Mouse (Mus musculus) heart, embryonic 12.5 days (tissue): ENCODE data around the gene Serf1. TPM values are rescaled to one million over a fixed set of nuclear protein-coding genes. Genes with fewer than 3 reads are reported as not detected.

Source experiments
- ATAC-seq: fragments of 200-750 bp; cut with Nextera tagmentation; 2 replicates; pipeline ENCODE4 v1.8.0; 2017; ENCODE audit warnings: moderate TSS enrichment, moderate library complexity; ENCODE audit not compliant: insufficient number of reproducible peaks, low FRiP score
- H3K27ac ChIP-seq: fragments of 300-500 bp; sonication (generic); 2 replicates; pipeline ENCODE4 v1.5.1; 2016; ENCODE audit warnings: mild to moderate bottlenecking, moderate library complexity; ENCODE audit not compliant: poor library complexity, severe bottlenecking
- H3K27me3 ChIP-seq: fragments of 300-500 bp; sonication (generic); replicated peaks from 2 replicates; pipeline ENCODE4 v1.6.1; 2016; ENCODE audit warnings: mild to moderate bottlenecking, moderate library complexity
- H3K36me3 ChIP-seq: fragments of 300-500 bp; sonication (generic); 2 replicates; pipeline ENCODE4 v1.6.1; 2016; ENCODE audit warnings: mild to moderate bottlenecking, moderate library complexity
- H3K4me1 ChIP-seq: fragments of 300-500 bp; sonication (generic); replicated peaks from 2 replicates; pipeline ENCODE4 v1.6.1; 2016; ENCODE audit warnings: mild to moderate bottlenecking
- H3K4me2 ChIP-seq: fragments of 300-500 bp; sonication (generic); 2 replicates; pipeline ENCODE4 v1.6.1; 2016; ENCODE audit warnings: mild to moderate bottlenecking, moderate library complexity
- H3K4me3 ChIP-seq: fragments of 300-500 bp; sonication (generic); 2 replicates; pipeline ENCODE4 v1.5.1; 2016; ENCODE audit warnings: mild to moderate bottlenecking
- H3K9ac ChIP-seq: fragments of 300-500 bp; sonication (generic); 2 replicates; pipeline ENCODE4 v1.6.1; 2016; ENCODE audit warnings: mild to moderate bottlenecking, moderate library complexity
- H3K9me3 ChIP-seq: fragments of 300-500 bp; sonication (generic); replicated peaks from 2 replicates; pipeline ENCODE4 v1.6.1; 2016; ENCODE audit warnings: mild to moderate bottlenecking, moderate library complexity
- WGBS: fragments of 180-500 bp; shearing (Covaris S2); methylation state at CpG from one replicate; pipeline ENCODE4 v1.1.7; 2016; 5-methylcytosine and 5-hydroxymethylcytosine counted together
- polyA plus RNA-seq: library from polyadenylated mRNA; unstranded; fragments of >200 nt; fragmentation: Nextera tagmentation; extraction: Ambion mirVana; gene quantifications from 2 replicates; pipeline ENCODE4 v1.2.1, GENCODE M21; 2016

Gene Serf1
- 126 and 131 TPM in 2 replicates for polyA plus RNA-seq

- no peaks in the 10 kb centered on the region for H3K36me3 ChIP-seq
- 1% methylated on average over 75 of the region's 76 CpGs for WGBS
These were observed at the start of gene Serf1 for GRCm38 (mm10) chr13:100107652-100108472. Gene Serf1 (plus strand): TSS chr13:100108012.

DNA sequence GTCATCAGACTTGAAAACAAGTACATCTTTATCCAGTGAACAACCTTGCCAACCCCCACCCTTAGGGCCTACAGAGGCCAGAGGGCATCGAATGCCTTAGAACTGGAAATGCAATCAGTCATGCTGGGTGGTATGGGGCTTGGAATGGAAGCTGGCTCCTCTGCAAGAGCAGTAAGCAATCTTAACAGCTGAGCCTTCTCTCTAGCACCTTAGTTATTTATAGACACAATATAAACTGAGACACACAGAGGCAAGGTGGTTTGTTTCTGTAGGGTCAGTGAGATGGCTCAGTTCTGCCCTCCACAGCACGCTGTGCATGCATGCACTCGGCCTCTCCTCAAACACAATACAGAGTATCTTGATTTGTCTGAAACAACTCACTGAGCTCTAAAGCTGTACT is 43.9 kb upstream of the Serf1 start:
- H3K4me2 ChIP-seq = no peak overlapping the region
- no peak overlapping the region for H3K4me3 ChIP-seq
- no peaks in the 10 kb centered on the region for H3K9me3 ChIP-seq
- 76% methylated on average over 3 of the region's 3 CpGs for WGBS
- H3K4me1 ChIP-seq = 0 out of 2 replicates have a peak, but pooled peaks cover 2% of the 10 kb centered on the region
- H3K27me3 ChIP-seq = no peaks in the 10 kb centered on the region
- H3K9ac ChIP-seq = no peak overlapping the region
- ATAC-seq = no peak
- H3K27ac ChIP-seq = no peak overlapping the region
- peaks cover 57% of the 10 kb centered on the region for H3K36me3 ChIP-seq

More at GRCm38 (mm10) chr13:100107652-100108472, at the start of gene Serf1:
- Histone ChIP-seq H3K4me2 (peak within 1 kb of the TSS; percentile 95), H3K9me3 (no peaks in the 10 kb centered on the region), H3K4me1 (peaks cover 10% of the 10 kb centered on the region; the same call in 1 of the 2 replicates), H3K4me3 (peak within 1 kb of the TSS; percentile 66), H3K27ac (peak within 1 kb of the TSS; percentile 18), H3K9ac (peak within 1 kb of the TSS; percentile 78), H3K27me3 (no peaks in the 10 kb centered on the region)
- ATAC-seq = peak; percentile 84

GRCm38 (mm10) chr13:100067821-100068220 is 40.0 kb upstream of the Serf1 start:
- H3K27me3 ChIP-seq = no peaks in the 10 kb centered on the region
- H3K9me3 ChIP-seq = no peaks in the 10 kb centered on the region
- no peak for ATAC-seq
- 0 out of 2 replicates have a peak, but pooled peaks cover 2% of the 10 kb centered on the region for H3K4me1 ChIP-seq
- no peak overlapping the region for H3K27ac ChIP-seq
- H3K9ac ChIP-seq = no peak overlapping the region
- H3K4me2 ChIP-seq = no peak overlapping the region
- peaks cover 56% of the 10 kb centered on the region for H3K36me3 ChIP-seq
- 70% methylated on average over 6 of the region's 6 CpGs for WGBS
- no peak overlapping the region for H3K4me3 ChIP-seq

DNA sequence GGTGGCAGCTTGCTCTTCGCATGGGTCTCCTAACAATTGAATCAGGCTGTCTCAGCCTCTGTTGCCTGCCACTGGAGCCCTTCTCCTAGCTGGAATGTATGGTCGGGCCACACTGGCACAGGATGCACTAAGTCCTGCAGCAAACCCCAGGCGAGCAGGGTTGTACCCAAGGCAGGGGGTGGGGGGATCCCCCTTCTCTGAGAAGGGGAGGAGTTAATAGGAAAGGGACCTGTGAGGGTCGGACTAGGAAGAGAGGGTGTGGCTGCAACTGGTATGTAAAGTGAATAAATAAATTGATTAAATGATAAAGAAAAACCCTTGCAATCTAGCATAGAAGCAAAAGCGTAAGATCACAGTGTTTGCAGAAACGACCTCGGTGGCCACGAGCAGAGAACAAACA is 36.3 kb upstream of the Serf1 start:
- no peaks in the 10 kb centered on the region for H3K4me1 ChIP-seq
- H3K4me2 ChIP-seq = no peak overlapping the region
- H3K27ac ChIP-seq = no peak overlapping the region
- 88% methylated on average over 8 of the region's 8 CpGs for WGBS
- ATAC-seq = no peak
- H3K9me3 ChIP-seq = no peaks in the 10 kb centered on the region
- no peaks in the 10 kb centered on the region for H3K27me3 ChIP-seq
- no peak overlapping the region for H3K4me3 ChIP-seq
- H3K36me3 ChIP-seq = peaks cover 70% of the 10 kb centered on the region
- no peak overlapping the region for H3K9ac ChIP-seq

GRCm38 (mm10) chr13:100098808-100099207 is 9.0 kb upstream of the Serf1 start:
- Histone ChIP-seq H3K27ac (no peak overlapping the region), H3K9ac (no peak overlapping the region), H3K36me3 (peaks cover 45% of the 10 kb centered on the region), H3K9me3 (no peaks in the 10 kb centered on the region), H3K4me2 (no peak overlapping the region), H3K4me3 (no peak overlapping the region), H3K4me1 (peaks cover 11% of the 10 kb centered on the region), H3K27me3 (no peaks in the 10 kb centered on the region)
- ATAC-seq = no peak
- WGBS = 85% methylated on average over 6 of the region's 6 CpGs

DNA sequence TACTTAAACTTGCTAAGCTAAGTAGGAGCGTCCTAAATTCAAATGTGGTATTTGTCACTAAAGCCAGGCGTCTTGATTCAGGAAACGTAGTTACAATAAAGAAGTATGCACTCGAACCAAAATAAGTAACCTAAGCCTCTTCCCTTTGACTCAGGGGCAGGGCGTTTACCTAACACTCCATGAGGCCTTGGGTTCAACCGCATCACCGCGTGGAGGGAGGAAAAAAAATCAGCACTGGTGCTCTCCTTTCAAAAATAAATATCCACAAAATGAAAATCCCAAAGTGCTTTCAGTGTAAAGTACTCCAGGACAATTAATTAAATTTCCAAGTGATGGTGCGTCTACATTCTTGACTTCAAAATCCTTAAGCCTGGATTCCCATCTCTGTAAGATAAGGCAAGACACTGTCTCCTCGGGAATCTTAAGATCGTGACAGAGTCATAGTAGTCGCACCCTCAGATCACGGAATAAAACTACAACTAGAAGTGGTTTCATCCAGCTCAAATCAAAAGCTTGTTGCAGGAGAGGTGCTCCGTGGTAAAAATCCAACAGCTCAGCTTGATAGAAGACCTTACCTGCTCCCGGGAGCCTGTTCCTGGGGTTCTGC is 4.7 kb upstream of the Serf1 start:
- Histone ChIP-seq H3K9ac (peak overlapping the region; percentile 91), H3K27me3 (no peaks in the 10 kb centered on the region), H3K9me3 (no peaks in the 10 kb centered on the region), H3K36me3 (peaks cover 6% of the 10 kb centered on the region), H3K27ac (peak overlapping the region; percentile 93), H3K4me3 (peak overlapping the region; percentile 87), H3K4me1 (peaks cover 14% of the 10 kb centered on the region), H3K4me2 (peak overlapping the region; percentile 80)
- 6% methylated on average over 15 of the region's 15 CpGs for WGBS
- no peak for ATAC-seq

GRCm38 (mm10) chr13:100103748-100104254 is 4.0 kb upstream of the Serf1 start, which contains the start of gene Bdp1:
Gene Bdp1 (minus strand): TSS chr13:100104070.
- peaks cover 19% of the 10 kb centered on the region for H3K4me1 ChIP-seq
- H3K4me2 ChIP-seq = peak within 1 kb of the TSS; percentile 80
- H3K4me3 ChIP-seq = peak within 1 kb of the TSS; percentile 87
- peak within 1 kb of the TSS; percentile 91 for H3K9ac ChIP-seq
- peak; percentile 74 for ATAC-seq
- H3K9me3 ChIP-seq = no peaks in the 10 kb centered on the region
- peak within 1 kb of the TSS; percentile 93 for H3K27ac ChIP-seq
- under 1% methylated on average over 43 of the region's 44 CpGs for WGBS
- no peaks in the 10 kb centered on the region for H3K27me3 ChIP-seq
- H3K36me3 ChIP-seq = peaks cover 2% of the 10 kb centered on the region

- Histone ChIP-seq H3K4me3 (no peak overlapping the region), H3K4me2 (no peak overlapping the region), H3K27ac (no peak overlapping the region), H3K27me3 (no peaks in the 10 kb centered on the region), H3K4me1 (0 out of 2 replicates have a peak, but pooled peaks cover 5% of the 10 kb centered on the region), H3K9ac (no peak overlapping the region), H3K36me3 (peaks cover 15% of the 10 kb centered on the region), H3K9me3 (no peaks in the 10 kb centered on the region)
- ATAC-seq = no peak
- 40% methylated on average over 5 of the region's 5 CpGs for WGBS
These were observed 4.6 kb downstream of the Serf1 start for GRCm38 (mm10) chr13:100112218-100112972.

DNA sequence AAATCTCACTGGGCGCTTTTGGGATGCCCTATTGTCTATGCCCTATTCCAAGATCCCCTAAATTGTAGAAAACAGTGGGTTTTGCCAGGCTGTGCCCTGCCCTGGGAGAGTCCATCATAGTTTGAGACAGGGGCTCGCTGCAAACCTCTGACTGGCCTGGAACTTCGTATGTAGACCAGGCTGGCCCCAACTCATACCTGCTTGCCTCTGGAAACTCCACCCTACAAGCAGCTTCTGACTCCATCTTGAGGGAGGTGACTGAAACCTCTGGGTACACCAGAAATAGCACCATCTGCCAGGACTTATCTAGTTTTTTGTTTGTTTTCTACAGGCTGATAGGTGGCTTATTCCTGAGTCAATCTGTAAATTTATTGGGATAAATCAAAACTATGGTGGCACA is 16.2 kb downstream of the Serf1 start:
- peak overlapping the region; percentile 97 for H3K4me3 ChIP-seq
- peaks cover 9% of the 10 kb centered on the region for H3K4me1 ChIP-seq
- no peaks in the 10 kb centered on the region for H3K27me3 ChIP-seq
- H3K9me3 ChIP-seq = no peaks in the 10 kb centered on the region
- no peak overlapping the region for H3K27ac ChIP-seq
- H3K4me2 ChIP-seq = peak overlapping the region; percentile 91
- no peak for ATAC-seq
- 78% methylated on average over 3 of the region's 3 CpGs for WGBS
- peaks cover 23% of the 10 kb centered on the region for H3K36me3 ChIP-seq
- no peak overlapping the region for H3K9ac ChIP-seq

GRCm38 (mm10) chr13:100124423-100125257 is 16.8 kb downstream of the Serf1 start, which contains the start of gene Smn1:
Gene Smn1 (plus strand): TSS chr13:100124852.
- Histone ChIP-seq H3K4me2 (peak within 1 kb of the TSS; percentile 91), H3K9me3 (no peaks in the 10 kb centered on the region), H3K4me3 (peak within 1 kb of the TSS; percentile 97), H3K36me3 (peaks cover 29% of the 10 kb centered on the region), H3K9ac (peak within 1 kb of the TSS; percentile 86), H3K27ac (no peak within 1 kb of the TSS), H3K27me3 (no peaks in the 10 kb centered on the region), H3K4me1 (peaks cover 9% of the 10 kb centered on the region)
- ATAC-seq = peak; percentile 92
- 4% methylated on average over 42 of the region's 42 CpGs for WGBS
